Mouse (Mus musculus): ENCODE data around the gene Tmem163.

DNA sequence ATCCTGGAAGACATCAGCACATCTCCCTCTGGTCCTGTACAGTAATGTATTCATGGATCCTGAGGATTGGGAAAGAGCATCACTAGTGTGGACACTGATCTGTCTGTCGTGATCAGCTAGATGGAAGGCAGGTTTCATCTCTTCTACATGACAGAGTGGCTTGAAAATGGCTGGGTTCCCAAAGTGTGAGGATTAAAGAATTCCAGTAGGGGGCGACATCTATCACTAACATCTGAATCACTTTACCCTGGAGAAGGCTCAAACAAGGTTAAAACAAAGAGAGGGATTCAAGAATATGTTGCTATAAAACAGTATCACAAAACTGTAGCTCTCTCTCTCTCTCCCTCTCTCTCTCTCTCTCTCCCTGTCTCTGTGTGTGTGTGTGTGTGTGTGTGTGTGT, 17.2 kb upstream of the Tmem163 start:
- TF ChIP-seq POLR2A (IDR thresholded peaks at IDR 0.05; ENCODE audit: insufficient read depth, low read depth, low read length) (no peak), CTCF (IDR thresholded peaks at IDR 0.05) (peak; percentile 64), EP300 (IDR thresholded peaks at IDR 0.05; ENCODE audit: insufficient read depth, low read depth, low read length) (no peak)

All from heart, adult 2 months (tissue).